Mouse (Mus musculus) spleen, adult 12 weeks (tissue): Measurements from ENCODE around the gene Adam12.

Experiments used
- DNase-seq: peaks from one replicate; pipeline ENCODE4 v3.0.0; 2022; ENCODE audit warnings: low spot score

Adam12 gene

GRCm38 (mm10) chr7:134150305-134150704, 81.6 kb downstream of the Adam12 start:
- no peak for DNase-seq

GRCm38 (mm10) chr7:134149351-134149750, 82.6 kb downstream of the Adam12 start:
- no peak for DNase-seq

DNA sequence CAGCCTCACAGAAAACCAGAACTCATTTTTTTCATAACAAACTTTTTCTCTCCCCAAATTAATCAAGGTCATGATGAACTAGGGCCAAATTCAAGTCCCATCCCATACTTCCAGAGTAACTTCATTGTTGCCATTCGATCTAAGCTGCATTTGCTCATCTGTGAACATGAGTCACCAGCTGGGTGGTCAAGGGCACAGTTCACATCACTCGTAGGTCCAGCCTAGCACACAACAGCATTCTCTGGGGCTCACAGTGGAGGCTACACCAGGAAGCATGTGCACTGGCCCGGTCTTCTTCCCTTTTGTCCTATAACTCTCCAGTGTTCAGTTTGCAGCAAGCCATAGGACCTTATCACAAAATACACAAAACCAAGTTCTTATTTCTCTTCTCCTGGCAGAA, 84.4 kb downstream of the Adam12 start:
- DNase-seq: no peak

DNA sequence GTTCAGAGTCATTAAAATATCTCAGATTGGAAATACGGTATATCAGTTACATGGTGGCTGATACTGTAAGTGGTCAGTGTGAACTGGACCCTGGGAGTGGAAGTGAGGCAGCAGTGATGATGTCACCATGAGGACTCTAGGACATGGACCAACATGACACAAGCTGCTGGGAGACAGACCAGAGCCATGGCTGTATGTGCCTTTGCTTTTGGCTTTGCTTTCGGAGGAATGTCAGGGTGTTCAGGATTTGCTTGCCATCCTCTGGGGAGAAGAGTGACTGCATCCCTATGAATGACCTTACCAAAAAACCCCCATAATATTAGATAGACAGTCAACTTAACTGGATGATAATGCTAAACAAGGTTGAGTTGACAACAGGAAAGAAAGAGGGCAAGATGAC, 85.1 kb downstream of the Adam12 start:
- no peak for DNase-seq

GRCm38 (mm10) chr7:134144111-134144510, 87.8 kb downstream of the Adam12 start:
- DNase-seq: no peak

DNA sequence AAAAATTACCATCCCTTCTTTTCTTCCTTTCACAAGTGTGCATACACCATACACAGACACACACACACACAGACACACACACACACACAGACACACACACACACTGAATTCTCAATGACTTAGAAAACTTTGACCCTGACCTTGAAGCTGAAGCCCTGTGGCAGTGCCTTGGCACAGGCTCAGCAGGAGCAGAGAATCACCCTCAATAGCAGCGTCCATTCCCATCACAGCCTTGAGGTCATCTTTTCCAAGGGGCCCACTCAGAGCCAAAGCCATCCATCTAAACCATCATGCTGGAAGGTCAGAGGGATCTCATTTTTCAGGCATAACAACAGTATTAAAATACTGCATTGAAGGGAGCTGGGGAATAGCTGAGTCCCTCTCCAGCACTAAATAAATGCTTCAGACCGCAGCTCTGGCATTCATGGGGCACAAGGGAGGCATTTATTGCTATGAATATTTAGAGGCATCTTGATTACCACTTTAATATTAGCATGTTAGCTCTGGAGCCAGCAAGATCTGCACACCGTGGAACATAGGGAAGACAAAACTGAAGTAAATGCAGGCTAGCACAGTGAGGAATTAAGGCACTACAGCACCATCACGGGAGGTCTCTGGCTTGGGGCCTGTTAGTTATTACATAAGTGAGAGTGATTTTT, 92.5 kb downstream of the Adam12 start:
- DNase-seq: no peak

- no peak for DNase-seq
Observed at GRCm38 (mm10) chr7:134132323-134132722, 99.6 kb downstream of the Adam12 start.

DNA sequence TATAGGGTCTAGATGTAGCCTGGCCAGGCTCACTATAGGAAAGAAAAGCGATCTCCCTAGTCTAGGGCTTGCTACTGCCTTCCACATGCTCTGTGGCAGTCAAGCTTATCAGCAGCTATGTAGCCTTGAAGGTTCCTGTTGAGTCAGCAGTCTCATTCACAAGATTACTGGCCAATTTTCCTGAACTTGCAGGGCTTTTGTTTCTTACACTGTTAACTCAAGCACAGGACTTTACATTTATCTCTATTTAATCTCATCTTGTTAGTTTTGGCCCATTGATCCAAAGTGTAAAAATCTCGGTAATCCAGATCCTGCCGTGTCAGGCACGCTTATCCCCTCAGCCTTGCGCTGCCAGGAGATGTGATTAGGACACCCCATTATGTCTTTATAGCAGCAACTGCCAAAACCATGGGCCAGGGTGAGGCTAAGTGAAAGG, 103.8 kb downstream of the Adam12 start:
- DNase-seq: no peak

GRCm38 (mm10) chr7:134121397-134121796, 110.5 kb downstream of the Adam12 start:
- DNase-seq: no peak

DNA sequence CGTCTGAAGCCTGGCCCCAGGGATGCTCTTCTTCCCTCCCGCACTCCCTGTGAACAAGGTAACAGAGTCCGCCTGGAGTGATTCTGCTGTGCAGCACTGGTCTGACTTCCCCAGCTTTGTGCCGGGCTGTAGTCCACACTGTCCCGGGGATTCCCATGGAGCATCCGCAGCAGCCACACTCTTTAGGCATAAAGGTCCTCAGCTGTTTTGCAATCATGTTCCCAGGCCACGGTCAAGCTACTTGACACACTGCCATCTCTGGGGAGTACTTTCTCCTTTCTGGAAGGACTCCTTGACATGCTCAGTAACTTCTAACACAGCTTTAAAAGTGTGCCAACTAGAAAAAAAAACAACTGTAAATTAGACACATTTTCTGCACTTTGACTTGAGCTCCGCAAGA, 116.5 kb downstream of the Adam12 start:
- DNase-seq: no peak

- no peak for DNase-seq
Observed at GRCm38 (mm10) chr7:134114311-134115188, 117.4 kb downstream of the Adam12 start.

DNA sequence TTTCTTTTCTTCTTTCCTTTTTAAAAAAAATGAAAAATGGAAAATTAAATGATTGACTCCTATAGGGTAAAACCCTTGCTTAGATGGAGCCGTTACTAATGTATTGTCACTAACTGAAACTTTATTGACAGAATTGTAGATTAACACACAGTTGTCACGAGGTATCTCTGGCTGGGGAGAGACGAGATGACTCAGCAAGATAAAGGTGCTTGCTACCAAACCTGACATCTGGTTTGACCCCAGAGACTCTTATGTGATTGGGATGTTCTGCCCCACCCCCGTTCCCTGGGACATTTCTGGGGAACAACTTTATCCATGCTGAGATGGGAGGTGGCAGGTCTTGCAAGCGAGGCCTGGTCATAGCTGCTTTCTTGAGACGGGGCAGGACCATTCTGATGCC, 118.1 kb downstream of the Adam12 start:
- DNase-seq: no peak

DNA sequence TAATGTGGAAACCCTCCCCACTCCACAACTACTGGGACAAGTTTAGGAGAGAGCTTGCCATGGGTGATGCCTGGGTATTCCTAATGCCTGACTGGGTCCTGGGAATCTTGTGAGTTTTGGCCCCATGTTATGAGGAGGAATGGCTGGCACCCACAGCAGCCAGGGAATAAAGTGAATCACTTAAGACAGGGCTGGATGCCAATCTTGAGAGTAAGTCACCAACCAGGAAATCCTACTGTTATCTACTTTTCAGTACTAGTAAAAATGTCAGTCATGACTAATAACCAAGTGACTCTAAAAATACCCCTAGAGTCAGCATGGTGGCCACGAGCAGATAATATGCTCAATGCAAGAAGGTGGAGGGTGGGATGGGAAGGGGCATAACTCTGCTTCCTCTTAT, 121.8 kb downstream of the Adam12 start:
- no peak for DNase-seq

DNA sequence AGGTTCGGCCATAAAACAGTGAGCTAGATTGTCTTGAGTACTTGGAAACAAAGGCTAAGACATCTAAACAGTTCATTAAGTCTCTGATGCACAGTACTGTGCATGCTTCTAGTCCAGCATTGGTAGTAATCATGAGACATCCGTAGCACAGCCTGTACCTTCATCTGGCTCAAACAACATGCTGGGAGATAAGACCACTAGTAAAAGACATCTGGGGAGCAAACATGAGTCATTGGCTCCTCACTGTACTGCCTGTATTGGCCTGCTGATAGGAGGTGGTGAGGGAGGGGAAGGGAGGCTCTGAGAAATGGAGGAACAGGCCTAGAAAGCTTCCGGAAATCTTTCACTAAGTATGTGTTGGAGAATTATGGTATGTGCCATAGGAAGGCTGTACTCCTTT, 124.1 kb downstream of the Adam12 start:
- no peak for DNase-seq

GRCm38 (mm10) chr7:134099010-134099409, 132.9 kb downstream of the Adam12 start:
- no peak for DNase-seq

DNA sequence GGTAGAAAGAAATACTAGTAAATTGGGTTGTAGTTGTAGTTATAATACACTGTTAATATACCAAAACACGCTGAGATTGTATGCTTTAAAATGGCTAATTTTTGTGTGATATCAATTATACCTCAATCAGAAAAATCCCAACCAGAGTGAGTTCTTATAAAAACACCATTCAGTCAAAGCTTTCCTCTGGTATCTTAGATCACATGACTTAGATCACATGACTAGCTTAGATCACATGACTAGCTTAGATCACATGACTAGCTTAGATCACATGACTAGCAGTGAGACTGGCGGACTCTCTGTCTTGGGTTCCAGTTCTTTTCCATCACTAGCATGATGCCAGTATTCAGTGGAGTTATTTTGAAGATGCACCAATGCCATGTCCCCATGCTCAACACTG, 134.1 kb downstream of the Adam12 start:
- no peak for DNase-seq

DNA sequence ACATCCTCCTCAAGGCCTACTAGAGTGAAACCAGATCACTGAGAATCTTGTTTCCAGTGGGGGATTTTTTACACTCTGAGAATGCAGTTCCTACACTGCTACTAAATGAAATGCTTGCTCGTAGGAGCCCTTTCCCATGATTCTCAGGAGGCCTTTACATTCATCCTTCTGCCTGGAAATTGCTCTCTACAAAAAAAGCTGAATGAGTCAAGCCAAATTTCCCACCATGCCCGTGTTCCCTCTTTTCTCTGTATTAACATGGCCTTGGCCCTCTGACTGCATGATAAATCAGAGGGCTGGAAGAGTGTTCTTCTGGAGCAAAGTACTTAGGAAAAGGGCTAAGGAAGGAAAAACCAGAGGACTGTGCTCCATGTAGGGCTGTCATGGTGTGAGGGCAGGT, 138.1 kb downstream of the Adam12 start:
- DNase-seq: no peak

DNA sequence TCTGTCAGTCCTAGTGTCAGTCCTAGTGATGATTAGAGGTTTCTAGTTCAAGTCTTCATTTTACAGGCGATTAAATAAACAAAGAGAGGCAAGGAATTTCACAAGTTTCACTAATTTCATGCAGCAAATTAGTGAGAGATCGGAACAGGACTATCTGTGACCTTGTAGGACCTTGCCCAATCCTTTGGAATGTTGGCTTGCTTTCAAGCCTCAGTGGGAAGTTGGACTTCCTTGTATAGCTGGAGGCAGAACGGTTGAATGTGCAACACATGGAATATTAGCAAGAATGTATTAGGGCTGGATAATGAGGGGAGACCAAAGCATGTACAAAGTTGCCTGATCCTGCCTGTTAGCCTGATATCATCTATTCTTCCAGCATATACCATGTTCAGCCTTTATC, 141.2 kb downstream of the Adam12 start:
- no peak for DNase-seq

DNA sequence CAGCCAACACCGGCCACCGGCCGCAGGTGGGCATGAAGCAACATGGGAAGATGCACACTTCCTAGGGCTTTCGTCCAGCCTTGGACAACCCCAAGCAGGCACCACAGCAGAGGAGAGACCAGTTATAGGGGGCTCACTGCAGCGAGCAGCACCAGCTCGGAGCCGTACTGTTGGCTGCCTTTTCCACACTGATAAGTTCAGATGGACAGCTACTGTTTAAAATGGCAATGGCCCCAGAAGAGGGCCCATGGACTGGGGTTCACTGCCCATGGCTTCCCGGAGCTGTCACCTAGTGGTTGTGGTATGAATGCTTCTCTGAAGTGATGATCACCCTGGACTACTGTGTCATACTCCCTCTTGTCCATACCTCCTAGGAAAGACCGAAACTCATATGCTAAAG, 141.7 kb downstream of the Adam12 start:
- no peak for DNase-seq

DNA sequence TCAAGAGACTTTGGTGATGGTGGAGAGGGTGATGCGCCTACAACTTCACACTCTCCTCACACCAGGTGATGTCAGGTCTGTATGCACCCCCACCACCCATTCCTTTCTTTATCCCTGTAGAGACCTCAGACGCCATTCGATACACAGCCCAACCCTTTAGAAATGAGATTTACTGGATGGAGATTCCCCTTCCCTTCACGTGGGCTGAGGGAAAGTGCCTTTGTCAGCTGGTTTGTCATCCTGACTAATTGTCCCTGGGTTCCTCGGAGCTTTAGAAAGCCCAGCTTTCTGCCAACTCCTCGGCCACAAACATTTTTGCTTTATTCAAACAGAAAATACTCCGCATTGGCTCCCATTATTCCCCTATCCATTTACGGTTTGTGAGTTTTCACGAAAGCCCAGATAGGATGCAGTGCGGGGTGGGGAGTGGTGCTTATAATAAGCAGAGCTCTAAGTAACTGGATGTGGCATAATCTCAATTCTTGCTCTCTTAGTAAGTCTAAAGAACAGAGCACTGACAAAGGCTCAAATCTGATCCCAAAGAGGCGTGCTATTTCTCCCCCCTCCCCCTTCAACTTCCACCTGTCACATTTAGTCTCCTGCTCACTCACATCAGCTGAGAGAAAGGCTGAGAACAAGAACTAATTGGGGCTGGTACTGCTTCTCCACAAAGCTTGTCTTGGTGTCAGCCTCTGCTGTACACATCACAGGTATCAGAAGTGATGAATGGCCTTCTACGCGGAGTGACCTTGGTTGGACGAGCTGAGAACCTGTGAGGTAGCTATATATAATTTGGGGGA, 143.2 kb downstream of the Adam12 start:
- no peak for DNase-seq

GRCm38 (mm10) chr7:134085396-134085795, 146.6 kb downstream of the Adam12 start:
- DNase-seq: no peak

DNA sequence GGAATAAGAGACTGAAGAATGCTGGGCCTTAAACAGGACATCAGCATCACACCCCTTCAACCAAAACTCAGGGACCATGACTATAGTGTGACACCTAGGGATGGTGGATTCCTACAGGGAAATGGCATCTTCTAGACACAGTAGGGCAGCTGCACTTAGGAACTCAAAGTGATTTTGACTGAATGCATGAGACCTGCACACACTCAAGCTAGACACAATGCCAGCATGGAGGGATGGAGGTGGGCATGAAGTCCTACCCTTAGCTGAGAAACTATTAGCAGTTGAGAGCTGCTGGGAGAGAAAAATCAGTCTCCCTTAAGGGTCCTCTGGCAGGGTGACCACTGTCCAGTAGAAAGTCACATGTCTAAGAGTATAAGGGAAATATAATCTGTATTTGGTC, 147.0 kb downstream of the Adam12 start:
- no peak for DNase-seq
